Mouse (Mus musculus) embryonic facial prominence, embryonic 11.5 days (tissue): Measurements from ENCODE around the gene Asb8. TPM values are rescaled to one million over a fixed set of nuclear protein-coding genes. Genes with fewer than 3 reads are reported as not detected.

Experiments used
- ATAC-seq: fragments of 200-750 bp; cut with Nextera tagmentation; replicated peaks from 2 replicates; pipeline ENCODE4 v1.8.0; 2017; ENCODE audit warnings: low read depth; ENCODE audit not compliant: insufficient number of reproducible peaks, low FRiP score, low TSS enrichment
- DNase-seq: peaks from one replicate; pipeline ENCODE4 v3.0.0-alpha.2; 2015; ENCODE audit warnings: low spot score
- H3K27ac ChIP-seq: fragments of 300-500 bp; sonication (generic); replicated peaks from 2 replicates; pipeline ENCODE4 v1.5.1; 2014; ENCODE audit warnings: mild to moderate bottlenecking, low read depth, low read length, control low read depth
- H3K27me3 ChIP-seq: fragments of 300-500 bp; sonication (generic); 2 replicates; pipeline ENCODE4 v1.6.1; 2014; ENCODE audit warnings: mild to moderate bottlenecking, low read length, moderate library complexity, mixed read lengths; ENCODE audit not compliant: control insufficient read depth, insufficient read depth
- H3K36me3 ChIP-seq: fragments of 300-500 bp; sonication (generic); replicated peaks from 2 replicates; pipeline ENCODE4 v1.6.1; 2014; ENCODE audit warnings: low read depth, mild to moderate bottlenecking, low read length, moderate library complexity, mixed read lengths; ENCODE audit not compliant: control insufficient read depth, insufficient read depth
- H3K4me1 ChIP-seq: fragments of 300-500 bp; sonication (generic); 2 replicates; pipeline ENCODE4 v1.6.1; 2014; ENCODE audit warnings: low read length, mixed read lengths; ENCODE audit not compliant: control insufficient read depth, insufficient read depth
- H3K4me2 ChIP-seq: fragments of 300-500 bp; sonication (generic); 2 replicates; pipeline ENCODE4 v1.6.1; 2014; ENCODE audit warnings: low read depth, mild to moderate bottlenecking, control low read depth, low read length, moderate library complexity
- H3K4me3 ChIP-seq: fragments of 300-500 bp; sonication (generic); 2 replicates; pipeline ENCODE4 v1.5.1; 2014; ENCODE audit warnings: low read depth, low read length, control low read depth
- H3K9ac ChIP-seq: fragments of 300-500 bp; sonication (generic); replicated peaks from 2 replicates; pipeline ENCODE4 v1.6.1; 2014; ENCODE audit warnings: mild to moderate bottlenecking, control low read depth, low read length
- H3K9me3 ChIP-seq: fragments of 300-500 bp; sonication (generic); replicated peaks from 2 replicates; pipeline ENCODE4 v1.6.1; 2016; ENCODE audit warnings: mild to moderate bottlenecking, low read length, inconsistent platforms, mixed read lengths; ENCODE audit not compliant: control insufficient read depth
- WGBS: fragments of 180-500 bp; shearing (Covaris S2); extraction: QIAGEN DNeasy Blood & Tissue Kit; methylation state at CpG from one replicate; pipeline ENCODE4 v1.1.7; 2014; 5-methylcytosine and 5-hydroxymethylcytosine counted together
- polyA plus RNA-seq: library from polyadenylated mRNA; unstranded; fragments of >200 nt; fragmentation: Nextera tagmentation; extraction: Ambion mirVana; gene quantifications from 2 replicates; pipeline ENCODE4 v1.2.1, GENCODE M21; 2014

Asb8 gene
- polyA plus RNA-seq, 1 experiment from 2014 or later = 47.8 TPM

DNA sequence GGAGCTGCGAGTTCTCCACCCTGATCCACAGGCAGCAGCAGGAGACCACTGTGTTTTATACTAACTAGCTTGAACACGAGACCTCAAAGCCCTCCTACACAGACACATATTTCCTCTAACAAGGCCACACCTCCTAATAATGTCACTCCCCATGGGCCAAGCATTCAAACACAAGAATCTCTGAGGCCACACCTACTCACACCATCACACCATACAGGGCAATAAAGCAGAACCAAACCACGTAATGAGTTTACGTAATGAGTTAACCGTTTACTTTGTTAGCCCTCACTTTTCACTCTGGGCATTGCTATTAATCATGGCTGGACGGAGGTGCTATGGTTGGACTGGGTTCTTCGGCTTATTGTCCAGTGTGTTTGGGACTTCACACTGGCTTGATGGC is 25.7 kb downstream of the Asb8 start:
- WGBS = 87% methylated on average over 7 of the region's 7 CpGs
- ATAC-seq (no peak), DNase-seq (no peak)
- no peak overlapping the region for H3K4me2 ChIP-seq
- H3K4me1 ChIP-seq = no peaks in the 10 kb centered on the region
- H3K27ac ChIP-seq = no peak overlapping the region
- H3K27me3 ChIP-seq = no peaks in the 10 kb centered on the region
- no peak overlapping the region for H3K9ac ChIP-seq
- peaks cover 4% of the 10 kb centered on the region for H3K36me3 ChIP-seq
- no peak overlapping the region for H3K4me3 ChIP-seq
- no peaks in the 10 kb centered on the region for H3K9me3 ChIP-seq

DNA sequence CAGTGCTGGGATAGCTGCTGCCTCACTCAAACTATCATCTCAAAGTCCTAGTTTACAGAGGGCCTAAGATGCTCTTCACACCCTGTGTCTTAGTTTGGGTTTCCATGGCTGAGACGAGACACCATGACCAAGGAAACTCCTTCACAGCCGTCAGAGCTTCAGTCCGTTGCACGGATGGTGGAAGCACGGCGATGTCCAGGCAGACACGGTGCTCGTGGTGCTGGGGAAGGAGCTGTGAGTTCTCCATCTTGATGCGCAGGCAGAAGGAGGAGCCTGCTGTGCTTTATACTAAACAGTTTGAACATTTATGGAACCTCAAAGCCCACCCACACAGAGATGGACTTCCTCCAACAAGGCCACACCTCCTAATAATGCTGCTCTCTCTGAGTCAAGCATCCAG is 28.6 kb downstream of the Asb8 start:
- no peak overlapping the region for H3K4me2 ChIP-seq
- ATAC-seq (no peak), DNase-seq (no peak)
- H3K36me3 ChIP-seq = peaks cover 4% of the 10 kb centered on the region
- no peaks in the 10 kb centered on the region for H3K4me1 ChIP-seq
- H3K27ac ChIP-seq = no peak overlapping the region
- no peaks in the 10 kb centered on the region for H3K9me3 ChIP-seq
- WGBS = 92% methylated on average over 9 of the region's 9 CpGs
- no peaks in the 10 kb centered on the region for H3K27me3 ChIP-seq
- H3K9ac ChIP-seq = no peak overlapping the region
- no peak overlapping the region for H3K4me3 ChIP-seq

- H3K9me3 ChIP-seq = no peaks in the 10 kb centered on the region
- H3K4me3 ChIP-seq = no peak overlapping the region
- no peak overlapping the region for H3K27ac ChIP-seq
- H3K9ac ChIP-seq = no peak overlapping the region
- no peak for DNase-seq
- H3K36me3 ChIP-seq = peaks cover 7% of the 10 kb centered on the region
- 93% methylated on average over 13 of the region's 13 CpGs for WGBS
- ATAC-seq = no peak
- no peaks in the 10 kb centered on the region for H3K27me3 ChIP-seq
- H3K4me1 ChIP-seq = no peaks in the 10 kb centered on the region
- H3K4me2 ChIP-seq = no peak overlapping the region
These were observed 29.8 kb downstream of the Asb8 start for GRCm38 (mm10) chr15:98135671-98136070.

DNA sequence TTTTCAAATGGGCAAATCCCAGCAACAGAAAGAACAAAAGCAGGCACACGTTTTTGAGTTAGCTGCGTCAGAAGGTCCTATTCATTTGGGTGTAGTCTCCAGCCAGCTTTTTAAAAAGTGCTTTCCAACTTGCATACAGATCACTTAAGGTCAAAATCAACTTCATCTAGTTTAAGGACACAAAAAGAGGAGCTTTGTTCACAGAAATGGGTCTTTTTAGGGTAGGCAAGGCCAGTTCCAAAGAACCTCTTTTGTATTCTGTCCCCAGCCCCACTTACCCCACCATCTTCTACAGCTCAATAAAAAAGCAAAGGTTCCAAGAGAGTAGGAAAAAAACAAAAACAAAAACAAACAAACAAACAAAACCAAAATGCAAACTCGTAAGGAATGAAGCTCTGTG is 30.8 kb downstream of the Asb8 start:
- Histone ChIP-seq H3K4me1 (no peaks in the 10 kb centered on the region), H3K36me3 (peaks cover 7% of the 10 kb centered on the region), H3K27me3 (no peaks in the 10 kb centered on the region), H3K9me3 (no peaks in the 10 kb centered on the region), H3K4me3 (no peak overlapping the region), H3K9ac (no peak overlapping the region), H3K27ac (no peak overlapping the region), H3K4me2 (no peak overlapping the region)
- DNase-seq (no peak), ATAC-seq (no peak)
- 79% methylated on average over 3 of the region's 3 CpGs for WGBS

DNA sequence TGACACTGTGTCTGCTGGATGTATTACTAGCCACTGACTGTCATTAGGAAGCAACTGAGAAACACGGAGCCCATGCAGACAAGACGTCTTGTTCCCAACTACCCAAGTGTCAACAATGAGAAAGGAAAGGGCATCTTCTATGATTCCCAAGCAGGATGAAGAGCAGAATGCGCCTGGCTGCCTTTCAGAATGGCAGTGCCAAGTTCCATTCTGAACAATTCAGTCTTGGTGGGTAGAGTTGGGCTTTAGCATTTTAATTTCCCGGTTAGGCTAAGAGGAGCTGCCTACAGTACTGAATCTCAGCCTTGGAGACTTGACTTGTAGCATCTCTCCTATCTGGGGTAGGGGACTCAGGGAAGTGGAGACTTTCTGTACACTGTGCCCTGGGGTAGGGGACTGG is 31.4 kb downstream of the Asb8 start:
- Histone ChIP-seq H3K9me3 (no peaks in the 10 kb centered on the region), H3K4me1 (no peaks in the 10 kb centered on the region), H3K4me2 (no peak overlapping the region), H3K9ac (no peak overlapping the region), H3K27me3 (no peaks in the 10 kb centered on the region), H3K27ac (no peak overlapping the region), H3K4me3 (no peak overlapping the region), H3K36me3 (peaks cover 7% of the 10 kb centered on the region)
- DNase-seq (no peak), ATAC-seq (no peak)
- 95% methylated on average over 4 of the region's 4 CpGs for WGBS

GRCm38 (mm10) chr15:98133471-98133870 is 32.0 kb downstream of the Asb8 start:
- H3K9ac ChIP-seq = no peak overlapping the region
- 84% methylated on average over 3 of the region's 3 CpGs for WGBS
- H3K4me2 ChIP-seq = no peak overlapping the region
- no peak for ATAC-seq
- H3K36me3 ChIP-seq = peaks cover 7% of the 10 kb centered on the region
- H3K4me1 ChIP-seq = no peaks in the 10 kb centered on the region
- no peak overlapping the region for H3K4me3 ChIP-seq
- no peak for DNase-seq
- no peak overlapping the region for H3K27ac ChIP-seq
- H3K27me3 ChIP-seq = no peaks in the 10 kb centered on the region
- no peaks in the 10 kb centered on the region for H3K9me3 ChIP-seq

- ATAC-seq (no peak; the same call in 1 of the 2 replicates), DNase-seq (no peak)
- H3K36me3 ChIP-seq = peaks cover 7% of the 10 kb centered on the region
- H3K4me2 ChIP-seq = no peak overlapping the region
- H3K9ac ChIP-seq = no peak overlapping the region
- no peaks in the 10 kb centered on the region for H3K4me1 ChIP-seq
- no peak overlapping the region for H3K4me3 ChIP-seq
- H3K9me3 ChIP-seq = no peaks in the 10 kb centered on the region
- no peaks in the 10 kb centered on the region for H3K27me3 ChIP-seq
- H3K27ac ChIP-seq = no peak overlapping the region
- 87% methylated on average over 15 of the region's 15 CpGs for WGBS
These were observed 33.3 kb downstream of the Asb8 start for GRCm38 (mm10) chr15:98131942-98132655.

DNA sequence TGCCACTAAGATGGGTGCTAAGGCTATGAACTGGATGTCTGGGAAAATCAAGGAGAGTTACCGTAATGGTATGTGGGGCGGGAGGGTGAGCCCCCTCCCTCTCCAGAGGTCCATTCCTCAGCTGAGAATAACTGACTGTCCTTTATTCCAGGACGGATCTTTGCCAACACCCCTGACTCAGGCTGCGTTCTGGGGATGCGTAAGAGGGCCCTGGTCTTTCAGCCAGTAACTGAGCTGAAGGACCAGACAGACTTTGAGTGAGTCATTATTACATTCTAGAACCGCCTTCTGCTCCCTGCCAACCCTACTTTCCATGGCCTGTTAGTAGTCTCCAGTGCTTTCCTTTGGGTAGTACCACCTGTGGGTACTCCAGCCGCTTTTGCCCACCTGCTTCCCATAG is 34.0 kb downstream of the Asb8 start:
- Histone ChIP-seq H3K4me2 (no peak overlapping the region), H3K27ac (no peak overlapping the region), H3K27me3 (no peaks in the 10 kb centered on the region), H3K4me3 (no peak overlapping the region), H3K9me3 (no peaks in the 10 kb centered on the region), H3K4me1 (no peaks in the 10 kb centered on the region), H3K9ac (no peak overlapping the region), H3K36me3 (peaks cover 7% of the 10 kb centered on the region)
- no peak for DNase-seq
- no peak for ATAC-seq
- WGBS = 87% methylated on average over 7 of the region's 7 CpGs
